Comparison of ENCODE assay signal across 10 mouse cellular contexts in the genomic region with DNA sequence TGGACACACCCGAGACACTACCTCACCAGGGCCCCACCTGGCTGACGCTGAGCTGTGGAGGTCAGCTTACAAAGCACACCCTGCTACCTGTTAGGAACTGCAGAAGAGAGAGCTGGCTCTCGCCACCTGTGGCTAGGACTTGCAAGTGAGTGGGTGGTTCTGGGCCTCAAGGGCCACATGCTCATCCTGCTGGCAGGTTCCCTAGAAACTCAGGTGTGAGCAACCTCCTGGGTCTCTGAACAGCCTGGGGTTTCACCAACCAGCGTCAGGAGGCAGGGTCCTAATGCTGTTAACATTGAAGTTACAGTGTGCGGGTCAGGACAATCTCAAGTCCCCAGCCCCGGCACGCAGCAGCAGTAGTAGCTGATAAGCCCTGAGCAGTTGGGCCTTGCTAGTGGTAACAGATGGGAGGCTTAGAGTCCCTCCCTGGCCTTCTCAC. TPM values are rescaled to one million over a fixed set of nuclear protein-coding genes. Genes with fewer than 3 reads are reported as not detected.
A peak's percentile ranks its signal among the peaks of the same experiment; 100 is the strongest.
DNase-seq lines count a peak whose midpoint lies in the region; ATAC-seq and TF ChIP-seq lines count a peak whose summit lies in the region.
"Had no signal": no experiment of that assay in that cellular context is flagged by ENCODE, and none has a peak within 500 bp of the region (broad histone marks: within the 10 kb centered on the region; RNA-seq: fewer than 3 reads in every experiment).

No protein-coding gene starts in this region.

- no peak overlapping the region for H3K4me2 ChIP-seq in midbrain, postnatal 0 days (ENCODE audit: low read depth, low read length, poor library complexity, severe bottlenecking)
- H3K4me2 ChIP-seq in liver, embryonic 11.5 days: peak overlapping the region; percentile 78
- no peak overlapping the region for H3K4me2 ChIP-seq in stomach, postnatal 0 days (replicated peaks; ENCODE audit: low read depth)

- no peak overlapping the region for H3K9ac ChIP-seq in midbrain, postnatal 0 days (replicated peaks; ENCODE audit: low read length, poor library complexity, severe bottlenecking)
- H3K9ac ChIP-seq in liver, embryonic 11.5 days (ENCODE audit: low read depth, low read length): peak overlapping the region; percentile 73
- H3K9ac ChIP-seq in stomach, postnatal 0 days (ENCODE audit: low read length): no peak overlapping the region

- DNase-seq in heart, embryonic 10.5 days (ENCODE audit: low spot score): peak; percentile 94
- no peak for DNase-seq in heart, postnatal 4 days
- DNase-seq in midbrain, embryonic 10.5 days (ENCODE audit: low spot score): no peak
- DNase-seq in midbrain, postnatal 0 days (ENCODE audit: low spot score): no peak
- DNase-seq in liver, embryonic 11.5 days (ENCODE audit: low spot score): peak; percentile 73
- peak; percentile 79 for DNase-seq in stomach, postnatal 0 days (ENCODE audit: low spot score)
- DNase-seq in layer of hippocampus, adult 2 months (ENCODE audit: low spot score in 2 of 2): no peak
- DNase-seq in layer of hippocampus, adult 18-20 months (ENCODE audit: low spot score in 2 of 2): no peak
- DNase-seq: layer of hippocampus, postnatal 36 days; right cerebral cortex, adult 18-20 months had no signal

- peak overlapping the region; percentile 25; the same call in 1 of the 2 replicates for H3K4me3 ChIP-seq in heart, embryonic 10.5 days
- H3K4me3 ChIP-seq in midbrain, embryonic 10.5 days: no peak overlapping the region
- H3K4me3 ChIP-seq in midbrain, postnatal 0 days (ENCODE audit: low read depth, low read length): no peak overlapping the region
- H3K4me3 ChIP-seq in liver, embryonic 11.5 days (ENCODE audit: low read depth, low read length): peak overlapping the region; percentile 30; the same call in 1 of the 2 replicates
- H3K4me3 ChIP-seq in stomach, postnatal 0 days (ENCODE audit: low read depth, low read length): no peak overlapping the region
- H3K4me3 ChIP-seq in layer of hippocampus, adult 2 months: no peak overlapping the region

- TF ChIP-seq EP300 in stomach, postnatal 0 days (optimal IDR thresholded peaks at IDR 0.05): no peak

- ATAC-seq in midbrain, postnatal 0 days (ENCODE audit: low FRiP score): no peak
- ATAC-seq in liver, embryonic 11.5 days (replicated peaks; ENCODE audit: low FRiP score): peak; percentile 93
- ATAC-seq in stomach, postnatal 0 days (ENCODE audit: low FRiP score, low TSS enrichment): peak; percentile 84

- H3K4me1 ChIP-seq in heart, embryonic 10.5 days: peaks cover 80% of the 10 kb centered on the region
- peaks cover 35% of the 10 kb centered on the region for H3K4me1 ChIP-seq in midbrain, embryonic 10.5 days
- 0 out of 2 replicates have a peak, but pooled peaks cover 4% of the 10 kb centered on the region for H3K4me1 ChIP-seq in midbrain, postnatal 0 days (ENCODE audit: insufficient read depth, low read length)
- H3K4me1 ChIP-seq in liver, embryonic 11.5 days (replicated peaks; ENCODE audit: control insufficient read depth, insufficient read depth, low read length): peaks cover 78% of the 10 kb centered on the region
- peaks cover 11% of the 10 kb centered on the region for H3K4me1 ChIP-seq in stomach, postnatal 0 days (replicated peaks; ENCODE audit: control insufficient read depth, insufficient read depth)

- H3K9me3 ChIP-seq in heart, embryonic 10.5 days: no peaks in the 10 kb centered on the region
- H3K9me3 ChIP-seq in midbrain, embryonic 10.5 days (replicated peaks): no peaks in the 10 kb centered on the region
- H3K9me3 ChIP-seq in midbrain, postnatal 0 days (ENCODE audit: low read length): no peaks in the 10 kb centered on the region
- H3K9me3 ChIP-seq in liver, embryonic 11.5 days (ENCODE audit: control insufficient read depth, low read length): no peaks in the 10 kb centered on the region
- H3K9me3 ChIP-seq in stomach, postnatal 0 days (ENCODE audit: control insufficient read depth, low read length): no peaks in the 10 kb centered on the region

- H3K36me3 ChIP-seq in heart, embryonic 10.5 days: no peaks in the 10 kb centered on the region
- H3K36me3 ChIP-seq in midbrain, embryonic 10.5 days: 0 out of 2 replicates have a peak, but pooled peaks cover 2% of the 10 kb centered on the region
- H3K36me3 ChIP-seq in midbrain, postnatal 0 days (ENCODE audit: insufficient read depth, low read length): no peaks in the 10 kb centered on the region
- 0 out of 2 replicates have a peak, but pooled peaks cover 2% of the 10 kb centered on the region for H3K36me3 ChIP-seq in liver, embryonic 11.5 days (ENCODE audit: control insufficient read depth, insufficient read depth, low read length)
- H3K36me3 ChIP-seq in stomach, postnatal 0 days (ENCODE audit: control insufficient read depth, insufficient read depth, low read length): no peaks in the 10 kb centered on the region

- H3K27ac ChIP-seq in heart, embryonic 10.5 days: peak overlapping the region; percentile 74
- H3K27ac ChIP-seq in midbrain, embryonic 10.5 days (replicated peaks): 0 out of 2 replicates have a peak overlapping the region, but pooled peaks have one; percentile 23
- no peak overlapping the region for H3K27ac ChIP-seq in midbrain, postnatal 0 days (ENCODE audit: low read depth, low read length)
- peak overlapping the region; percentile 100 for H3K27ac ChIP-seq in liver, embryonic 11.5 days (ENCODE audit: low read depth, low read length)
- peak overlapping the region; percentile 64 for H3K27ac ChIP-seq in stomach, postnatal 0 days (replicated peaks)
- no peak overlapping the region for H3K27ac ChIP-seq in layer of hippocampus, adult 2 months

- H3K27me3 ChIP-seq in heart, embryonic 10.5 days (ENCODE audit: insufficient read depth, poor library complexity, severe bottlenecking): no peaks in the 10 kb centered on the region
- peaks cover 11% of the 10 kb centered on the region; the same call in 1 of the 2 replicates for H3K27me3 ChIP-seq in midbrain, embryonic 10.5 days (ENCODE audit: low read depth, poor library complexity, severe bottlenecking)
- H3K27me3 ChIP-seq in midbrain, postnatal 0 days (ENCODE audit: insufficient read depth, low read length): no peaks in the 10 kb centered on the region
- H3K27me3 ChIP-seq in liver, embryonic 11.5 days (replicated peaks; ENCODE audit: control insufficient read depth, insufficient read depth, low read length): no peaks in the 10 kb centered on the region
- no peaks in the 10 kb centered on the region for H3K27me3 ChIP-seq in stomach, postnatal 0 days (ENCODE audit: control insufficient read depth, insufficient read depth, low read length)

- no peak for TF ChIP-seq CTCF in midbrain, postnatal 0 days (IDR thresholded peaks at IDR 0.05)
- TF ChIP-seq CTCF in stomach, postnatal 0 days (IDR thresholded peaks at IDR 0.05; ENCODE audit: low read depth): peak; percentile 27; the same call in 1 of the 2 replicates
- no peak for TF ChIP-seq CTCF in layer of hippocampus, adult 2 months (conservative IDR thresholded peaks at IDR 0.05)

- WGBS in heart, embryonic 10.5 days: 31% methylated on average over 7 of the region's 7 CpGs
- 66% methylated on average over 7 of the region's 7 CpGs for WGBS in midbrain, embryonic 10.5 days
- 75% methylated on average over 7 of the region's 7 CpGs for WGBS in midbrain, postnatal 0 days
- WGBS in liver, embryonic 11.5 days: 22% methylated on average over 7 of the region's 7 CpGs
- WGBS in stomach, postnatal 0 days: 40% methylated on average over 7 of the region's 7 CpGs

RNA-seq across cellular contexts. Expression of gene Elmsan1, which starts 14.9 kb away (rescaled TPM):
- polyA plus RNA-seq in heart, embryonic 10.5 days (2016; fragmentation: Nextera tagmentation; extraction: Ambion mirVana): 8.0 and 10.5 TPM in 2 replicates
- total RNA-seq in heart, postnatal 4 days (2021): 10 to 100 TPM; 18.5 to 18.6 TPM
- 5.9 and 6.3 TPM in 2 replicates for polyA plus RNA-seq in midbrain, embryonic 10.5 days (2016; fragmentation: Nextera tagmentation; extraction: Ambion mirVana)
- total RNA-seq in midbrain, postnatal 0 days (2014; rRNA removed): 8.5 and 15.6 TPM in 2 replicates
- 2.0 and 3.0 TPM in 2 replicates for polyA plus RNA-seq in midbrain, postnatal 0 days (2015; fragmentation: Nextera tagmentation; extraction: Ambion mirVana)
- polyA plus RNA-seq in liver, embryonic 11.5 days (2014; fragmentation: Nextera tagmentation; extraction: Ambion mirVana): 12.6 and 13.4 TPM in 2 replicates
- polyA plus RNA-seq in stomach, postnatal 0 days (2015; fragmentation: Nextera tagmentation; extraction: Ambion mirVana): 4.0 and 4.1 TPM in 2 replicates
- 10 to 100 TPM; 24.6 to 27.2 TPM for total RNA-seq in layer of hippocampus, adult 2 months (2021)
- 10 to 100 TPM; 26.9 to 31.3 TPM for total RNA-seq in layer of hippocampus, adult 18-20 months (2021)

RNA-seq across cellular contexts. Expression of gene Pnma1, which starts 55.5 kb away (rescaled TPM):
- polyA plus RNA-seq in heart, embryonic 10.5 days (2016; fragmentation: Nextera tagmentation; extraction: Ambion mirVana): 0.71 and 1.1 TPM in 2 replicates
- under 1 TPM; 0.54 to 0.62 TPM for total RNA-seq in heart, postnatal 4 days (2021)
- 2.1 and 3.3 TPM in 2 replicates for polyA plus RNA-seq in midbrain, embryonic 10.5 days (2016; fragmentation: Nextera tagmentation; extraction: Ambion mirVana)
- total RNA-seq in midbrain, postnatal 0 days (2014; rRNA removed): 6.0 and 8.1 TPM in 2 replicates
- 8.2 and 8.9 TPM in 2 replicates for polyA plus RNA-seq in midbrain, postnatal 0 days (2015; fragmentation: Nextera tagmentation; extraction: Ambion mirVana)
- 0.27 and 0.53 TPM in 2 replicates for polyA plus RNA-seq in liver, embryonic 11.5 days (2014; fragmentation: Nextera tagmentation; extraction: Ambion mirVana)
- 0.48 and 0.49 TPM in 2 replicates for polyA plus RNA-seq in stomach, postnatal 0 days (2015; fragmentation: Nextera tagmentation; extraction: Ambion mirVana)
- 1 to 10 TPM; 2.8 to 3.8 TPM for total RNA-seq in layer of hippocampus, adult 2 months (2021)
- total RNA-seq in layer of hippocampus, adult 18-20 months (2021): 1 to 10 TPM; 2.9 to 3.0 TPM

Comparison
In these comparisons a context has a peak if more than half of its experiments do, and no peak if none do; other contexts are left out.
1. DNase-seq: peak in heart, embryonic 10.5 days (single experiment), liver, embryonic 11.5 days (single experiment) and stomach, postnatal 0 days (single experiment); none in heart, postnatal 4 days (single experiment), midbrain, embryonic 10.5 days (single experiment), midbrain, postnatal 0 days (single experiment), layer of hippocampus, adult 2 months (0 of 2) and layer of hippocampus, adult 18-20 months (0 of 2).
2. H3K27ac ChIP-seq: peak in heart, embryonic 10.5 days (single experiment), midbrain, embryonic 10.5 days (single experiment), liver, embryonic 11.5 days (single experiment) and stomach, postnatal 0 days (single experiment); none in midbrain, postnatal 0 days (single experiment) and layer of hippocampus, adult 2 months (single experiment).
3. H3K4me3 ChIP-seq: peak in heart, embryonic 10.5 days (single experiment) and liver, embryonic 11.5 days (single experiment); none in midbrain, embryonic 10.5 days (single experiment), midbrain, postnatal 0 days (single experiment), stomach, postnatal 0 days (single experiment) and layer of hippocampus, adult 2 months (single experiment).